Mouse (Mus musculus) CD4-positive, CD25-positive, alpha-beta regulatory T cell, adult 2 months (primary cell): ENCODE measurements around the gene Cys1.

ENCODE experiments used
- DNase-seq: peaks from one replicate; pipeline ENCODE4 v3.0.0-alpha.2; 2012; ENCODE audit warnings: low read depth, low spot score

Cys1 gene

DNA sequence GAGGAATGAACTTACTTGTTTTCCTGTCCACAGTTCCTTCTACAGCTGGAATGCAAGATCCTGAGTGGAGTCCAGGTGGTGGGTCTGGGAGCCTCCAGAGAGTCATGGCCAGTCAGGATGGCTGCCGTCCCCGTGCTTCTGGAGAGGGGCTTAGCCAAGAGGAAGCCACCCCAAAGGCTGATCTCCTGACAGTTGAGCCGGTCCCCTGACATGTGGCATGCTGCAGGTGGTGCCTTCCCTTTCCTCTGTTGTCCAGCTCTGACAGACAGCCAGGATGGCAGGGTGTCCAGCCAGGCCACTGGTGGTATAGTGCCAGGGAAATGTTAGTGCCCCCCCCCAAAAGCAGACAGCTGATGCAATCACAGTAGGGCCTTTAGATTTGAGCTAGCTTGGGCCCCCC, 16.9 kb upstream of the Cys1 start:
- DNase-seq, result no peak

DNA sequence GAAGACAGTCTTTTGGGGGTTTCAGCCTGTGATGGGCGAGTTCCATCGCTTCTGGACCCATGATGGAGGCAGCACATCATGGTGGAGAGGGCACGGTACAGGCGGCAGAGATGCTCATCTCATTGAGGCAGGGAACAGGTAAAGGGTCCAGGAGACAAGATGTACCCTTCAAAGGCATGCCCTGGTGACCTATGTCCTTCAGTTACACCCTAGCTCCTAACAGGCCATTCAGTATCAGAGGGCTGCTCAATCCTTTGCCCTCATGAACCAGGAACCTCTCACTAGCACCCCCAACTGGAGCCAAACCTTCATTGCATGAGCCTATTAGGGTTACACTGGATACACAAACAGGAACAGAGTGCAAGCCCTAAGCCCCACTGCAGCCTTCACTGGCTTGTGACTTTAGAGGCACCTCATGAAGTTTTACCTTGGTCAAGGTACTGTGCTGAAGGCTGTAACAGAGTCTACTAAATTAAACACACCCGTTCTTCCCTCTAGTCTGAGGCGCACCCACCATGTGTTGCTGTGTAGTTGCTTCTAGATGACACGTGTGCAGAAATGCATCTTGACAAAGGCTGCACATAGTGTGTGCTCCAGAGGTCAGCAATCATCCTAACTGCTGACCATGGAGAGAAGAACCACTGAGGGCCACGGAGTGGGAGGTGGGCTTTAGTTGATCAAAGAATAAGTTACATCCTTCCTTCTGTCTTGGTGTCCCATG, 16.0 kb upstream of the Cys1 start:
- peak; percentile 26 for DNase-seq

DNA sequence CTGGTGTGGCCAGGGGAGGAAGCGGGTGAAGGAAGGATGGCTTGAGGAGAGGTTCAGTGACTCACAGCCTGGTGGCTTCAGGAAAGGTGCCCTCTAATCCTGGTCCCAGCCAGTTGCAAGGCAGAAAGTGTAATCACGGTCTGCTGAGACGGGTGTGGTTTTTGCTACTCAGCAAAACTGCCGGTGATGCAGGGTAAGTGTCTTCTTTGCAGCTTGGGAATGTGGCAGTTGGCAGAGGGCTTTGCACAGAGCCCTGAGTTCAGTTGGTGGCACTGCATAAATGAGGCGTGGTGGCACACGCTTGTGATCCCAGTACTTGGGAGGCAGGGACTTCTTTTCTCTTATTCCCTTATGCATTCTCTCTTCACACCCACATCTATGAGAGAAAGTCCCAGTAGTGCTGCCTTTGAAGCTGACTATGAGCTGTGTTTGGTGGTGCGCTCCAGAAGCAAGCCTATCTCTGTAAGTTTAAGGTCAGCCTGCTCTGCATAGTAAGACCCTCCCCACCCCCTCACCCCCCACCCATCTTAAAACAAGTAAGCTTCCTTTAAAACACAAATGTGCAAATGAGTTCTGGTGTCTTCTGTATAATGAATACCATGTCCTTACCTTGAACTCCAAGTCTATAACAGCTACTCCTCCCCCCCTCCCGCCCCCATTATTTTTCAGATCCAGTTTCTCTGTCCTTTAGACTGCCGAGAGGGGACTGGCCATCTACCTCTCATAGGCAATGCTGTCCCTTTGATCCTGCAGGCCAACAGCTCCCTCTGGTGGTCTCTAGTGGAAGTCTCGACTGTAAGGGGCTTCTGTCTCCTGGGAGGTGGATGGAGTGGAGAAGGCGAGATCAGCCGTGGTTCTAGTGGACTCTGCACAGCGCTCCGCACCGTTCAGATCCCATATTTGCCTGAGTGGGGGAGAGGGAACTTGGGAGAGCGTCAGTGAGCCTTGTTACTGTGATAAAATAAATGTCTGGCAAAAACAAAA, 15.2 kb upstream of the Cys1 start:
- peak; percentile 87 for DNase-seq

DNA sequence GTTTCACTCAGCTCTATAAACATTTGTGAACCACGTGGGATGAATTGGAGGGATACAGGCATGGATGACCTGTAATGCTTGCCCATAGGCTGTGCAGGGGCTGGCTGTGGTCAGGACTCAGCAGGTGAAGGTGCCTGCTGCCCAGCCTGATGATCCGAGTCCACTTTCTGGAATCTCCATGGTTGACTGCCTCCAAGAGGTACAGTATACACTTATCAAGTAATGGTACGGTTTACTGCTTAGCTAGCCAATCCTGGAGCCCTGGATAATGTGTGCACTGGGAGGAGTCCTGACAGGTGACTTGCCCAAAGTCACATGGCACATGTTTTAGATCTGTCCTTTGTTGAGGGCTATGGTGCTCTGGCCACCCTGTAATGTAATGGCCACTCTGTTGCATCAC, 8.7 kb upstream of the Cys1 start:
- DNase-seq, result no peak

DNA sequence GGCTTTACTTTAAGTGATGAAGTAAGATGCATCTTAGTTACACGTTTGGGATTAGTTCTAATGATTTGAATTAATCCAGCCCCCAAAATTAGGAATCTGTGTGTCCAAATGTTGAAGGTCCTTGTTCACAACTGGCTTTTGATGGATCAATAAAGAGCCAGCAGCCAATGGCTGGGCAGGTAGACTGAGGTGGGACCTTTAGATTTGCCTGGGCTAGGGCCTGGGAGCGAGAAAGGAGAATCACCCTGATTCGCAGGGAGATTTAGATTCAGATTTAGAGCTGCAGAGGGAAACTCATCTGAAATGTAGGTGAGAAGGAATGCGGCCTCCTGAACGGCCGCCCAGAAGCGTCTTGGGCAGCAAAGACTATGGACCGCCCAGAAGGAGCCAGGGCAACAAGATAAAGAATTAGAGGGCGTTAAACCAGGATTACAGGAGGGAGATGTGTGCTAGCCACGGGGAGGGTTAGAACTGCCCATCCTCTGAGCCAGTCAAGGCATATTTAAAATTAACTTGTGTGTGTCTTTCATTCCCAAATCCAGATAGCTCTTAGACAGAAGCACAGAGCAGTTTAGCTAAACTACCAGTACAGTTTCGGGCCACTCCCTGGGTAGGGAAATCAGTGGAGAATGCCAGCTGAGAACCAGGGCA, 5.2 kb upstream of the Cys1 start:
- no peak for DNase-seq

DNA sequence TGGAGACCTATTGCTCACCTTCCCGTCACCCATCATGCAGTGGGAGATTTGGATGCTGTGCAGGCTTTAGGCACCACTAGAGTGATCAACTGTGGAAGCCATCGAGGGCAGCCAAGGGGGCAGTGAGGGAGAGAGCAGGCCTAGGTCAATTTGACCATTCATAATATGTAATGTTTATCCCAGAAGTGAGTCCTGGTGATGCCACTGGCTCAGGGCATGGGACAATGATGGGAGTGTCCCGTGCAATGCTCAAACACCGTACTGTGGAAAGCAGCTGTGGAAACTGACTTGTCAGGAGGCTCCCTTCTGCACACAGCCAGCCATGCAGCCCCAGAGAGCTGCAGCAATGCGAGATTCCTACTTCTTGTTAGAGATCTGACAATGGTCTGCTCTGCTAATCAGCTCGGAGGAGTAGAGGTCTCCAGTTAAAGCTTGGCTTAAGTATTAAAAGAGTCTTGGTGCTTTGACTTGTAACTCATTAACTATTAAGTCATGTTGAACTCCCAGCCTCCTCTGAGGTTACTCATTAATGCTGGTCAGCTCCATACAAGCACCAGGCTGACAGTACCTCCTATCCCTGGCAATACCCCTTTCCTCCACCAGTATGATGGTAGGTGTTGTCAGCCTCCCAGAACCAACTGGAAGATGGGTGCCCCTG, 4.6 kb upstream of the Cys1 start:
- DNase-seq, result no peak

DNA sequence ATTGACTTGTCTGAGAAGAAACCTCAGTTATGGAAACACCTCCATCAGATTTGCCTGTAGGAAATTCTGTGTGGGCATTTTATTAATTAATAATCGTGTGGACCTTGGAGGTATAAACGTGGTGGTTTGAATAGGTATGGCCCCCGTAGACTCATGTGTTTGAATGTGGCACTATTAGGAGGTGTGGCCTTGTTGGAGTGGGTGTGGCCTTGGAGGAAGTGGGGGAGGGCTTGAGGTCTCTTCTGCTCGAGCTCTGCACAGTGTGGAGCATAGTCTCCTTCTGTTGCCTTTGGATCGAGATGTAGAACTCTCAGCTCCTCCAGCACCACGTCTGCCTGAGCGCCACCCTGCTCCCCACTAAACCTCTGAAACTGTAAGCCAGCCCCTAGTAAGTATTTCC, 1.8 kb upstream of the Cys1 start:
- no peak for DNase-seq

DNA sequence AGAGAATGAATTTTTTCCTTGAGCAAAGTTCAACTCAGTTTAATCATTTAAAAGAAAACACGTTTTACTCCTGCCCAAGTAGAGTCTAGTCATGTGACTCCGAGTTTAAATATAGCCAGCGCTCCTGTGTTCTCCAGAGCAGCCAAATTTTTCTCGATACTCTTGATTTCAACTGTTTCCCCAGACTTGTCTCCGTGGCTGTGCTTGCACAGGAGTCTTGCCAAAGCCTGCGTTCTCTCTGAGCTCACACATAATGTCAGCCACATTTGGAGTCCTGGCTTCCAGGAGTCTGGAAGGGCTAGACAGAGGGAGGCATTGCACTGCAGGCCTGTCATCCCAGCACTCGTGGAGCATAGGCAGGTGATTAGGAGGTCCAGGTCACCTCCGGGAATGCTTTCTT, 950 bp upstream of the Cys1 start:
- no peak for DNase-seq

DNA sequence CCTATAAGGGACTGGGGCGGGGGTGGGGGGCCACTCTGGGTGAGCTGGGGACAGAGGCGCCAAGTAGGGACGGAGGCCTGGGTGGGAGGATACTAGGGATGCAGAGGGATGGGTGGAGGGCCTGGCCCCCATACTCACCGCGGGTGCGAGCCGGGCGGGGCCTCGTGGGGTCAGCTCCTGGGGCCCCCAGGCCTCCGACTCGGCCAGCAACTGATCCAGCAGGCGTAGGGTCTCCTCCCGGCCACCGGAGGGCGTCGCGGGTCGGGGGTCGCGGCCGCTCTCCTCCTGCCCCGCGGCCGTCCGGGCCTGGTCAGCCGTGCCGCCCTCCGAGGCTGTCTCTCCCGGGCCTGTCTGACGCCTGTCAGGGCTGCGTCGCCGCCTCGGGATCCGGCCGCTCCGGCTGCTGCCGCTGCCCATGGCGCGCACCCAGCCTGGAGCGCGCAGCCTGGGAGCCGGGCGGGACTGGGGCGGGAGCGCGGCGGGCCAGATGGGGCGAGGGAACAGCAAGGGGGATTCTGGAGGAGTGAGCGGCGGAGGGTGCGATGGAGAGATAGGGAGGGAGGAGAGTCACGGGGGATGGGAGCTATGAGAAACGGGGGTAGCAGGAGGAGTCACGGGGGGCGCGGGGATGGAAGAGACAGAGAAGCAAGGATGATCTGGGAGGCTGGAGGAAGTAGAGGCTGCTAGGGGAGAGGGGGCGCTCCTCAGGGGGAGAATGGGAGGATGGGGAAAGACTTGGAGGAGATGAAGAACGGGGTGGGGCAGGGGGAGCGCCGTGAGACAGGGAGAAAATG, 924 bp downstream of the Cys1 start:
- DNase-seq, result no peak

DNA sequence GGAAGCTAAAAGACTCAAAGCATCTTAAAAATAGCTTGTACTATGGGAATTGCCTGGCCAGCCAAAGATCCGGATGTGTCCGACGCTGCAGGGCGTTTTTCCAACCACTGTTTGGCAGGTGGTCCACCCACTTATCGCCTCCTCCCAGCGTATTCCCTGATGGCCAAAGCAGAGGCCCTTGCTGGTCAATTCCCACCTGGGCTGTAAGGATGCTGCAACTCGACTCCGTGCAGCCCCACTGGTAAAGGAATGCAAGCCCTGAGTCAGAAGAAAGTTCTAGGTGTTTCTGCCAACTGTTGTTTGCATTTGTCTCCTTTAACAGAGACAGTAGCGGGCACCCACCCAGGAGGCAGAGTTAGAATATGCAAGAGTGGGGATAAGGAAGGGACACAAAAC, 1.5 kb downstream of the Cys1 start:
- no peak for DNase-seq

DNA sequence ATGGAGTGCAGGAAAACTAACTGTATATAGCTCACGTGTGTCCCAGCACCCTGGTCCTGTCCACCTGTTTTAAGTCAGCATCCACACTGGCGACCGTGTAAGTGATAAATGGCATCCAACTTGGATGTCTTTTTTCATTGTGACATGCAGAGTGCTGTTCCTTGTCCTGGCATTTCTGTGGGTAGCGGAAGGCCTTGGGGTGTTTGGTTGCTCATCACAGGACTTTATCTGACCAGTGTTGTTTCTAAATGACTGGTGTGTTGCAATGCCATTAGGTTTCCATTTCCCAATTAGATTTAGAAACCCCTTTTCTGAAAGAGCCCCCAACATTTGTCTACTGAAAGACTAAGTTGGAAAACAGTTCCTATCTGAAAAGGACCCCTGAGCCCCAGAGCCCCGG, 19.5 kb downstream of the Cys1 start:
- DNase-seq, result no peak

DNA sequence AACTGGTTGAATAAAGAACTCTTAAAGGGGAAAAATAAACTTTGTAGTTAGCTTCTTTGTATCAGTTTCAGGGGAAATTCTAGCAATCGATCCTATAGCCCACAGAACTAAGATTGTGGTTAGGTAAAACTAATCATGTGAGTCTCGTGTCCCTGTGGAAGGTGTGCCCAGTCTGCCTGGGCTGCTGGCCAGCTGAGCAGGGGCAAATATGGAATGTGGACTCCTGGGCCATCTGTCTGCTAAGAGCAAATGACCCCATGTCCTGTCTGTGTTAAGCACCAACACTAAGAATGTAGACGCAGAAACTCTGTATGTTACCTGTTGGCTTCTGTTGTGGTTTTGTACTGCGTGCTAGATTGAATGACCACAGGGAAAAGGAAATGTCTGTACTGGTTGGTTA, 20.5 kb downstream of the Cys1 start:
- no peak for DNase-seq

DNA sequence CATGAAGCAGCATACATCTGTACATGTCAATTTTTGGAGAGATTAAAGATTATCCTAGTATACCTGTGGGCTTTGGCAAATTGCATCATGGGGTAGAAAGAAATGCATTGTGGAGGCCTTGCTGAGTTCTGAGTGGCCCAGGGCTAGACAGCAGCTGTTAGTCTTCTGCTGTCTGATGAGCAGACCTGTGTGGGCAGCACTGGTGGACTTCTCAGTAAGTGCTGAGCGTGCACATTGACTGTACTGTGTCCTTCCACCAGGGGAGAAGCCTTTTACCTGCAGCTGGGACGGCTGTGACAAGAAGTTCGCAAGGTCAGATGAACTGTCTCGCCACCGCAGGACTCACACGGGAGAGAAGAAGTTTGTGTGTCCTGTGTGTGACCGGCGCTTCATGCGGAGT, 21.7 kb downstream of the Cys1 start:
- DNase-seq, result no peak

DNA sequence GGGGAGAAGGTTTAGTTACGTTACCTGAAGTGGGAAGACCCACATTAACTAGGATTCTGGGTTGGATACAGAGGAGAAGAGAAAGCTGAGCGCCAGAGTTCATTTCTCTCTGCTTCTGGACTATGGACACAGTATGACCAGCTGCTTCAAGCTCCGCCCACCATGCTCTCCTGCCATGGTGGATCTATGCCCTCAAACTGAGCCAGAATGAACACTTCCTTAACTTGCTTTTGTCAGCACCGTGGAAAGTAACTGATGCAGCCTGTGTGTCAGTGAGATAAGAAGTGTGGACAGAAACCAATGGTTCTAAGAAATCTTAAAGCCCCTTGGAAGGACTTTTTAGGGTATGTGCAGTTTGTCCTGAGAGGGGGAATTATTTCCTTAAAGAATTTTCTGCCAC, 22.6 kb downstream of the Cys1 start:
- DNase-seq, result no peak

DNA sequence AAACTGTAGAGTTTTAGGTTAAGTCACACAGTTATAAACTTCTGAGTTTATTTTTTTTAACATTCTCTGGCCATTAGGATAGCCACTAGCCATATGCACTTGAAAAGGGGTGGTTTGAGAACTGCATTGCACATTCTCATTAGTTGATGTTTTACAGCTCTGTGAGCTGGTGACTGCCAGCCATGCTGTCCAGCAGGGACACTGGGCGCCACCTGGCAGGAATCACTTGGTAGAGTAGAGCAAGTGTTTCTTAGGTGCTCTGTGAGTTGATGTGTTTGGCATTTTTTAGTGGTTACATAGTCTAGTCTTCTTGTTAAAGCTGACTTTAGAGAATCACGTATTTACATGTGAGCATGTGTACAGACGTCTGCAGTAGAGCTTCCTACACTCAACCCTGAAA, 25.2 kb downstream of the Cys1 start:
- no peak for DNase-seq

DNA sequence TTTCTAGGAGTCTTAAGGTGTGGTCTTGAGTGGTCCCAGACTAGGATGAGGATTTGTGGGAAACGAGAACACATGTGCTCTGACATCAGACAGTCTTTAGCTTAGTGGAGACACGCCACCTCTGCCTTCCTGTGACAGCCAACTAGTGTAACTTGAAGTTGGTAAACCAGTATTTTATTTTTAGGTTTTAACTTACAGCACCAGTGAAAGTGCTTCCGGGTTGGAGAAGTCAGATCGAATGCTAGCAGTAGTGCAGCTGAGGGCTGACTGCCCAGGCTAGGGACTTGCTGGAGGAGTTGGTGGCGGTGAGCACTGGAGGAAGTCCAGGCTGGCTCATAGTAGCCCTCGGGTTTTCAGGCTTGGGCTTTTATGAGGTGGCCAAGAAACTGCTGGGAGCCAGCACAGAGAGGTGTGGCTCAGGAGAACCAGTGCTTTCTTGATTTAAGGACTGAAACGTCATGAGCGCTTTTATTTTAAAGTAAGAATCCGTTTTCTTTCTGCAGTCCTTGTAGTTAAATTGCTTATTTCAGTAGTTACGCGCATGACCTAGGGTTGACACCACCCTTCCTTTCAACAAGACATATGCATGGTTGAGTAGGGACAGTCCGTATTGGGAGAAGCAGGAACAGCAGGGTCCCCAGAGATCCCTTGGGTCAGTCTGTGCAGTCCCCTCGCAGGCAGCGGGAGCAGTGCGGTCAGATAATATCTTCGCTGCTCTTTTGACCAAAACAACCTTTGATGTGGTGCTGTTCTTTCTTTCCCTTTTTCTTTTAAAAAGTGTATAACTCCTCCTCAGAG, 27.3 kb downstream of the Cys1 start:
- DNase-seq, result no peak

DNA sequence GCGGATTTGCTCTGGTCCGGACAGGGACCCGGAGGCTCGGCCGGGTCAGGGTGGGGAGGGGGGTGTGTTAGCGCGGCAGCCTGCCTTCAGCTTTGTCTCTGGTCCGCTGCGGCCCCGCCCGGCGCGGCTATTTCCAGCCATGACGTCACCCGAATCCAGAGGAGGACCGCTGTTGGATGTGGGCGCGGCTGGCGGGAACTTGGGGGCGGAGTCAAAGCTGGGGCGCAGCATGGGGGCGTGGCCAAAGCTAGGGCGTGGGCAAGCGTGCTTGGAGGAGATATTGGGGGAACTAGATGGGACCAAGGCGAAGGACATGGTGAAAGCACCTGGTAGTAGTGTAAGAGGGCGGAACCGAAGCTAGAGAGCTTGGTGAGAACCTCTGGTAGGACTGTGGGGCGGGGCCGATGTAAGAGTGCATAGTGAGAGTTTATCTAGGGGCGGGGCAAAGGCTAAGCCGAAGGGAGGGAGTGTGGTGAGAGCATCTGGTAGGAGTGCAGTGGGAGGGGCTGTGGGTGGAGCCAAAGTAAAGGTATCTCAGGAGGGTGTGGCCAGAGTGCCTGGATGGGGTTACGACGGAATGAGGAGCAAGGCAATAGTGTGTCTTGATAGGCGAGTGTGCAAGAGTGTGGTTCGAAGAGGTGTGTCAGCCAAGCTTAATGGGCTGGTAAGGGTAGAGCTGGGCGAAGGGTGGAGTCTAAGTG, 29.8 kb downstream of the Cys1 start:
- DNase-seq, result peak; percentile 95

DNA sequence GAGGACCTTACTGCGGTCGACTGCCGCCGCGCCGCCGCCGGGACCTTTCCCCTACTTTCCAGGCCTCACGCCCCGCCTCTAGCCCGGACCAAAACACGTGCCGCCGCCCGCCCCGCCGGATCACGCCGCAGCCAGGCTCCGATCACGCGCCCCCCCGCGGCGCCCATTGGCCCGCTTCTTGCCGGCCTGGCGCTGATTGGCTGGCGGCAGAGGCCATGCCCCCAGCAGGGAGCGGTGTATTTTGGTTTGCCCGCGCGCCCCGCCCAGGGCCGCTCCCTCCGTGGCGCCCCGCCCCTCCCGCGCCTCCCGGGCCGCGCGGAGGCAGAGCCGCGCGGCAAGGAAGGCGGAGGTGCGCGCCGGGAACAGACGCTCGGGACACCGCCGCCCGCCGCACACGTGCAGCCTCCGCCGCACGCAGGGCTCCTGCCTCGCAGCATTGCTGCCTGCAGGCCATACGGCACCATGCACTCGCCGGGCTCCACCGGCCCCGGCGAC, 30.5 kb downstream of the Cys1 start, which contains the start of gene Klf11:
Gene Klf11, plus strand, starts transcription at position 212 of the 495 bp plus-strand sequence.
- DNase-seq, result peak; percentile 98

DNA sequence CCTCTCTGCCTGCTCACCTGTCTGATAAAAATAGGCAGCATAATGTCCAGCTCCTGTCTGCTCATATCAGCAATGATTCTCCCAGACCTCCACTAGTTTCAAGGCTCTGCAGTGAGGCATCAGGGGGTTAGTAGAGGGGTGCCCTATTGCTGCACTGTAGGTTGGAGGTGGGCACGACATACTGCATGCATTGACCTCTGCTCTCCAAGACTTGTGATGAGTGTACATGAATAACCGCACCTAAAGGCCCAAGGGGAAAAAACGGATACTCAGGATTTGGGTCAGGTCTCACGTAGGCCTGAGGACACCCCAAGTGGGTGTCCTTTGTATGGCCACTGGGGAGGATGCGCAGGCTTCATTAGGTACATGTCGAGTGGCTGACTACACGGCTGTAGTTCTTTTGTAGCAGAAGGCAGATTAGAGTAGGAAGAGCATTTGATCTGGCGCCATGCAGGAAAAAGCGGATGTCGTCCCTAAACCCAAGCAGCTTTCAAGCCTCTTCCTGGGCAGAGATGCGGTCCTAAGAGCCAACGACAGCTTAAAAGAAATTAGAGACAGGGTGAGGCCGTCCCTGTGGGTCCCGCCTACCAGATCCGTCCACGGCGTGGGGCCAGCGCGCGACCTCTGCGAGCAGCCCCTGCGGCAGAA, 31.1 kb downstream of the Cys1 start:
- no peak for DNase-seq
